Mouse (Mus musculus): ENCODE data around the gene Specc1. TPM values are rescaled to one million over a fixed set of nuclear protein-coding genes. Genes with fewer than 3 reads are reported as not detected.

Specc1 gene
- total RNA-seq, 2 experiments from 2014 or later: 85.8 to 91.6 TPM

DNA sequence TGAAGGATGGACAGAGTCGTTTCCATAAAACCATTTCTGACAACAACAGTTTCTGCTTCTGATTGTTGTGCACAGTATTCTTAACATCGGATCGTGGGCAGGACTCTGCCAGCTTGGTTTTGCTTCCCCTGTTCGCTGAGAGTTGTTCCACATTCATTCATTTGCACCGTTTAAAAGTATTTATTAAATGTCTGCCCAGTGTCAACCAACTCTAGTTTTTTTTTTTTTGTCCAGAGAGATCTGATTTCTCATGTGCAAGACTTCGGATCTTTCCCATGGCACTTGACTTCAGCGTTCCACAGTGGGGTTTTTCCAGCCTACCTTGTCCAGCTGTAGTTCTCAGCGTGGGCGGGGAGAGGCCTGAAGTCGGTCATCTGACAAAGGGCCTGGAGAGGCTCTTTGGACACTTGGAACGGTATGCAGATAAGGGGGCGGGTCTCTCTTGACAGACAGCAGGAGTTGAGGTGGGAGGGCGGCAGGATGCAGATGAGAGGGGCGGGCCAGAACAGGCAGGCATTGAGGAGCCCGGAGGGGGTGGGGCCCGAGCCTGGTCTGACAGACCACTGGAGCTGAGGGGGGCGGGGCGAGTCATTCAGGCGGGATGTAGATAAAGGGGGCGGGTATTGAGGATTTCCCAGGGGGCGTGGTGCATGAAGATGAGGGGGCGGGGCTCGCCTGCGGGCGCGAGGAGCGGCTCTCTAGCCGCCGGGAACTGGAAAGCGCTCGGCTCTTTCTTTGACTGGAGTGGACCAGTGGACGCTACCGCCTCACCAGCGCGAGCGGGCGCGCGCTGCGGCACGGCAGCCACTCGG, 120.0 kb downstream of the Specc1 start:
- H3K27ac ChIP-seq: peak overlapping the region; percentile 88
- TF ChIP-seq CTCF (conservative IDR thresholded peaks at IDR 0.05): no peak
- DNase-seq (ENCODE audit: low spot score in 2 of 2): peak; percentile 88 to 96
- H3K4me3 ChIP-seq: peak overlapping the region; percentile 71

DNA sequence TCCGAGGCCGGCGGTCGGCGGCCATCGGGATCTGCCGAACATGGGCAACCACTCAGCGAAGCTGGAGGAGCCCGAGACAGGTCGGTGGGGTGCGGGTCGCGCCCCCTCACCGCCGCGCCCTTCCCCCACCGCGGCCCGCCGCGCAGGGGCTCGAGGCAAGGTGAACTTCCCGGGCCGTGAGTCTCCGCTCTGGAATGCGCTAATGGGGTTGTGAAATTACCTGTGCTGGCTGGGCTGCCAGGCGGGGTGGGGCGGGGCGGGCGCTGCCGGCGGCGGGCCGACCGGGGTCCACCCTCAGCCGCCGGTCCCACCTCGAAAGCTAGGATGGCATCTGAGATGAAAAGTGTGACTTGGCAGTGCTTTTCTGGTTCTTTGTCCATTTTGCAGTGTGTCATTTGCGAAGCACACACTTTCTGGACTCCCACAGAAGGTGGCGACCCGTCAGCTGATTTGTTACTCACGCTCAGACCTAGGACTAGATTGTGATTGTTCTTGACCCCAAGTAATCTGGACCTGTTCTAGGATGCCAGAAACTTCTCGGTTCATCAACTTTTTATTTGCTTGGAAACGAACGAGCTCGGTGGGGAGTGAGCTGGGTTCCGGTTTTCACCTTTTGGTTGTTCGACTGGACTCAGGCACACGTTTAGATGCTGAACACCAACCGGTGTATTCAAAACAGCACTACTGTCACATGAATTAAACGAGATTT, 120.7 kb downstream of the Specc1 start:
- peak overlapping the region; percentile 88 for H3K27ac ChIP-seq
- TF ChIP-seq CTCF (conservative IDR thresholded peaks at IDR 0.05): no peak
- peak overlapping the region; percentile 71 for H3K4me3 ChIP-seq
- DNase-seq (ENCODE audit: low spot score in 2 of 2): no peak

DNA sequence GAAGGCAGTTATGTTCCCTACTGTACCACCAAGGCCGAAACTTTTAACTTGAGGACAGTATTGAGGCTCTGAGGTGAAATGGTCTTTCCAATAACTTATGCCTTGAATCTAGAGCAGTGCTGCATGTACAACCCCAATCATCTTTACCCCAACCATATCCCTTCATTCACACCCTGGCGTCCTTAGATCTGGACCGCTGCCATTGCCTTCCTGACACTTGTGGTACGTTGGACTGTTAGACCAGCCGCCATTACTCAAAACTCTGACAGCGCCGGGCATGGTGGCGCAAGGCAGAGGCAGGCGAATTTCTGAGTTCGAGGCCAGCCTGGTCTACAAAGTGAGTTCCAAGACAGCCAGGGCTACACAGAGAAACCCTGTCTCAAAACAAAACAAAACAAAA, 121.8 kb downstream of the Specc1 start:
- TF ChIP-seq CTCF (conservative IDR thresholded peaks at IDR 0.05): no peak
- H3K27ac ChIP-seq: no peak overlapping the region
- H3K4me3 ChIP-seq: peak overlapping the region; percentile 71
- DNase-seq (ENCODE audit: low spot score in 2 of 2): no peak

DNA sequence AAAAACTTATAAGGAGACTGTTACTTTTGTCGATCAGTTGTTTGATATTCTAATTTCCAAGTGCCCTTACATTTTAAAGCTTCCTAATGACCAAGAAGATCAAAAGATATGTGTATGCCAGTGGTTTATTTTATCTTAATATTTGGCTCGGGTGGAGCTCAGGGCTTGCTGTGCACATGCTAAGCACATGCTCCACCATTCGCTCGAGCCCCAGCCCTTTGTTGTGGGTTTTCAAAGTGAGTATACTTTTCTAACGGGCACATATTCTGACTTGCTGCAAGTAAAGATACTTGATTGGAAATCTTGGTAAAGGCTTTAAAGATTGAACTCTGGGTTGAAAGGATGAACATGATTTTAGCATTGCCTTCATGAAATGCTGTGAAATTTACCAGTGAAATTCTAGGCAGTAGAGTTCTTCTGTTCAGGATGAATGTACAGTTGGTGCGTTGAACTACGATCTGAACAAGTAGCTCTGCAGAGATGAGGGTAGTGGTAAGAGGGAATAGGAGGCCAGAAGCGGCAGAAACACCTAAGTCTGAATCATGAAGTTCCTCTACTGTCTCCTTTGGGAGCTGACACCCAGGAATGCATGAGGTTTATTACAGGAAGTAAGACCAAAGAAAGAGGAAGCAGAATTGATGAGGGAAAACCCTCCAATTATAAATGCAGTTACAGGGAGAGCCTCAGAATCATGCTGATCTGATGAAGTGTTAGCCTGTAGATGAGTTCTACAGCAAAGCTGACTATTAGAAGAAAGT, 122.7 kb downstream of the Specc1 start:
- no peak for TF ChIP-seq CTCF (conservative IDR thresholded peaks at IDR 0.05)
- H3K4me3 ChIP-seq: no peak overlapping the region
- peak overlapping the region; percentile 8; the same call in 1 of the 2 replicates for H3K27ac ChIP-seq
- no peak for DNase-seq (ENCODE audit: low spot score in 2 of 2)

DNA sequence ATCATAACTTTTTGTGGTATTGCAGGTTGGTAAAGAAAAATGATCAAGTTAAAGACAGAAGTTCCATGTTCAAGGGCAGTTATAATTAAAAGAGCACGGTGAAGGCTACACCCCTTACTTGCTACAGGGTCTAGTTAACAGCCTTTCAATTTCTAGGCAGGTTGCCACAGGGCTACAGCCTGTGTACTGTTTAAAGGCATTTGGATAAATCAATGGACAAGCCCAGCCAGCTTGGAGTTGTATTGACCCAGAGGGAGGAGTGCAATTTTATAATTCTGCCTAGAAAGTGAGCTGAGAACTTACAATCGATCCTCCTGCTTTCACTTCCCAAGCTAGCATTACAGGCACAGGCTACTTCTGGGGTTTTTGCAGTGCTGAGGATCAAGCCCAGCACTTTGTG, 123.9 kb downstream of the Specc1 start:
- no peak for TF ChIP-seq CTCF (conservative IDR thresholded peaks at IDR 0.05)
- DNase-seq (ENCODE audit: low spot score in 2 of 2): no peak

DNA sequence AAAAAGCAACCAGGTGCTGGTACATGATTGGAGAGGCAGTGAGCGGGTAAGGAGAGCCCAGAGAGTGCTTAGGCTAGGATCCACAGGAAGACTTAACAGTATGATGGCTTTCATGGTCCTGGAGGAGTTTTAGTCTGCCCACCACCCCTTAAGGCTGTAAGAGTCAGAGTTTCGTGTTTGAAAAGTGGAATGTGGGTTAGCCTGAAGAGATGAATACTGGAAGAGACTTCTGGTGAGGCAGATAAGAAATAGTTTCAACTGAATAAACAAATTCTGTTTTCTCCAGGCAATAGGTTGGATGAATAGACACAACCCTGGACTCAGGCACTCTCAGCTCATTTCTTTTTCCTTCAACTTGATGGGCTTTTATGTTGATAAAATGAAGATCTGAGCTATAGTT, 130.1 kb downstream of the Specc1 start:
- no peak for TF ChIP-seq CTCF (conservative IDR thresholded peaks at IDR 0.05)
- no peak overlapping the region for H3K4me3 ChIP-seq
- DNase-seq (ENCODE audit: low spot score in 2 of 2): no peak
- no peak overlapping the region for H3K27ac ChIP-seq

More for the DNA sequence above, 123.9 kb downstream of the Specc1 start:
- H3K27ac ChIP-seq: 0 out of 2 replicates have a peak overlapping the region, but pooled peaks have one; percentile 40
- H3K4me3 ChIP-seq: no peak overlapping the region

DNA sequence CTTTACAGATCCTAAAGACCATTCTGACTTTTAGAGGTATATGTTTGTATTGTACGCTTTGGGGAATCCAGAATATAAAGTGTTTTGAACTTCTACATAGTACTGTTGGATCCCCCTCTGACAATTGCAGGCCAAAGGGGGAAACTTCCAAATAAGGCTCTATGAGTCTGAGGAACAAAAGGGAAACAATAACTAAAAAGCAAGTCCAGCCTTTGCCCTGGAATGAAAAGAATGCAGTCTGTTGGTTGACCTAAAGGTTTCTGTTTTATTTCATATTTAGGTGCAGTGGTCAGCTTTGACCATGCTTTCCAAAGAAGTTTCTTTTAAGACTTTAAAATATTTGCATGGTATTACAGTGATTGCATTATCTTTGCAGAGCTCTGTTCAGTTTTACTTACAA, 130.5 kb downstream of the Specc1 start:
- H3K27ac ChIP-seq: no peak overlapping the region
- DNase-seq (ENCODE audit: low spot score in 2 of 2): no peak
- TF ChIP-seq CTCF (conservative IDR thresholded peaks at IDR 0.05): no peak
- no peak overlapping the region for H3K4me3 ChIP-seq

DNA sequence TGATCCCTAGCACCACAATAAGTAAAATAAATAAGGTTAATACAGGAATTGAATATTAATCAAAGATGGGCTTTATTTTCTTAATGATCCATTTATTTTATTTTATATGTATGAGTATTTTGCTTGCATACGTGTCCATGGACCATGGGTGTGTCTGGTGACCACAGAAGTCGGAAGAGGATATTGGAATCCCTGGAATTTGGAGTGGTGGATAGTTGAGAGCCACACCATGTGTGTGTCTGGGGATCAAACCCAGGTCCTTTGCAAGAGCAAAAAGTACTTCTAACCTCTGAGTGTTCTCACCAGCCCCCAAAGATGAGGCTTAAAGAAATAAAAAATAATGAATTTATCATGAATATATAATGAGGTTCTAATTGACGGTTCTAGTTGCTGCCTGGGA, 132.1 kb downstream of the Specc1 start:
- Histone ChIP-seq H3K4me3 (no peak overlapping the region), H3K27ac (no peak overlapping the region)
- DNase-seq (ENCODE audit: low spot score in 2 of 2): no peak
- no peak for TF ChIP-seq CTCF (conservative IDR thresholded peaks at IDR 0.05)

DNA sequence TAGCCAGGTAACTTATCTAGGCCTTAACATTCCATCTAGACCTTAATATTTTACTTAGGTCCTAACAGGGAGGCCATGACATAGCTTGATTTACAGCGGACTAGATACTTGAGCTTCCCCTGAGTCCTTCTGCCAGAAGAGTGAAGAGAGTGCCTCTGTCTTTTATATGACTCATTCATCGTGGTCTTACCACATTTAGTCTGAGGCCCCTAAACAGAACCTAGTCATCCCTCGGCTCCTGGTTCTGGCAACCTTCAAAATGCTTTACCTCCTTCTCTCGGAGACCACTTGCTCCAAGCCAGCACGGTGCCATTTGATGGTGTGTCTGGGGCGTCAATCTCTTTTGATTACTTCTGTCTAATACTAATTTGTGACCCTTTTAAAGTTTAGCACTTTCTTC, 133.8 kb downstream of the Specc1 start:
- Histone ChIP-seq H3K4me3 (no peak overlapping the region), H3K27ac (no peak overlapping the region)
- TF ChIP-seq CTCF (conservative IDR thresholded peaks at IDR 0.05): no peak
- DNase-seq (ENCODE audit: low spot score in 2 of 2): no peak

DNA sequence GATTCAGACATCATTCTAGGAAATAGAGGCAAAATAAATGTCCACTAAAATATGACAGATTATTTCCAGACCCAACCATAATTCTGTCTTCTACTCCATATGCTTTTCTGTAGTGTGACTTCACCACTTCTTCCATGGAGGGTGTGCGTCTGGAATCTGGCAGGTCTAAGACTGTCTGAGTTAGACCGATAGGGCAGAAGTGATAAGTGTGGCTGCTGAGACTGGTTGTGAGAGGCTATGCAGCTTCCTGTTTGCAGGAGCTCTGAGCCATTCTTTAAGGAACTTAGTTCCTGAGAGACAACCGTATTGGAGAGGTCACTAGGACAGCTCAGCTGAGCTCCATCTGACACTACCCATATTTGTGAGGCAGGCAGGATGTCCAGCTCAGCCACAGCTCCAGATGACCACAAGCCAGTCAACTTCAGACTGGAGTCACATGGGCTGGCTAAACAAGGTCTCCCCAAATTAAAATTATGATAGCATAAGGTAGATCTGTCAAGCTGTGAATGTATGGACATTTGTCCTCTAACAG, 146.9 kb downstream of the Specc1 start:
- Histone ChIP-seq H3K27ac (no peak overlapping the region), H3K4me3 (no peak overlapping the region)
- DNase-seq (ENCODE audit: low spot score in 2 of 2): no peak
- no peak for TF ChIP-seq CTCF (conservative IDR thresholded peaks at IDR 0.05)

DNA sequence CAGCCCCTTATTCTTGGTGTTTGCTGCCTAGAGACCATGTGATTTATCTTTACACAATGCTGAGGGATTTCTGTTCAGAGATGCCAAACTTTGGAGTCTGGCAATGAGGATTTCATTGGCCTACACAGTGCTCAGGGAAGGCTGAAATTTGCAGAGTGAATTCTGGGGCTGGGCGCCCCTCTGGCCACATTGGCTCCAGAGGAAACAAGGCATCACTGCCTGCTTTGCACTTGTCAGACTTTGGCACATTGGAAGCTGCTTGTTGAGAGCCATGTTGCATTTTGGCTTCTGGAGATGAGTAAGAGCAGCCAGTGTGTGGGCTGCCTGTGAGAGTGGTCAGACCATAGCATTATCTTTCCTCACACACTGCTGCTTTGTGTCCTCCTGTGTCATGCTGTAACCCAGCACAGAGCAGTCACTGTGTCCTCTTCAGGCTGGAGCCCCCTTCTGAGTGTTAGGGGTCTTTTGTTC, 149.9 kb downstream of the Specc1 start:
- DNase-seq (ENCODE audit: low spot score in 2 of 2): peak; percentile 15 to 54
- Histone ChIP-seq H3K4me3 (no peak overlapping the region), H3K27ac (peak overlapping the region; percentile 76)
- TF ChIP-seq CTCF (conservative IDR thresholded peaks at IDR 0.05): peak; percentile 27

DNA sequence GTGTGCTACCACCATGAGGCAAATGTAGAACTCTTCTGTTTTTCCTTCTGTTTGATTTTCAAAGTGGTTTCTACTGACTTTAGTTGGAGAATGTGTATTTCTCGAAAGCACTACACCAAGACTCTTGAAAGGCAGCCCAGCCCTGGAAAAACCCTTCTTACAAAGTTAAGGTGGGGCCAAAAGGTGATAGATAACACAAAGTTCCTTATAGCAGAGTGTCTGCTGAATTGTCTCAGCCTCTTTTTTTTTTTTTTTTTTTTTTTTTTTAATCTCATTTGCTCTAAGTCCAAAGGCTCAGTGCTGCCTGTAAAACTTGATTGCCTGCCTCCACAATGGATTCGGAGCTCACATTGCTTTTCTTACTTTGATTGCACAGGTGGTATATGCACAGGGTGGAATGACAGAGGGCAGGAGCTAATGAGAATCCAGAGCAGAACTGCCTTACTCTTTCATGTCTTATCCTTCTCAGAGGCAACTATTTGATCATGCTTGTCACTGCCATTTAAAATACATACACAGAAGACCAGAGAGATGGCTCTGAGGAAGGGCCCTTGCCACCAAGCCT, 150.8 kb downstream of the Specc1 start:
- TF ChIP-seq CTCF (conservative IDR thresholded peaks at IDR 0.05): no peak
- peak overlapping the region; percentile 76 for H3K27ac ChIP-seq
- no peak overlapping the region for H3K4me3 ChIP-seq
- no peak for DNase-seq (ENCODE audit: low spot score in 2 of 2)
